Mouse (Mus musculus) megakaryocyte, adult 5-6 weeks (primary cell): ENCODE measurements at regions not wholly inside any gene's neighbourhood (a gene's known extent, or its start where the extent isn't known, plus 50 kb on each side); places are given as distances from the start of the nearest gene placed in this dataset.

Experiments
- ATAC-seq: 2 replicates; pipeline ENCODE4 v1.8.0; 2016; ENCODE audit warnings: mild to moderate bottlenecking, inconsistent platforms; ENCODE audit not compliant: poor library complexity, severe bottlenecking

- ATAC-seq = no peak
Observed at GRCm38 (mm10) chr1:43247609-43248008, 50.8 kb upstream of the Fhl2 start.

DNA sequence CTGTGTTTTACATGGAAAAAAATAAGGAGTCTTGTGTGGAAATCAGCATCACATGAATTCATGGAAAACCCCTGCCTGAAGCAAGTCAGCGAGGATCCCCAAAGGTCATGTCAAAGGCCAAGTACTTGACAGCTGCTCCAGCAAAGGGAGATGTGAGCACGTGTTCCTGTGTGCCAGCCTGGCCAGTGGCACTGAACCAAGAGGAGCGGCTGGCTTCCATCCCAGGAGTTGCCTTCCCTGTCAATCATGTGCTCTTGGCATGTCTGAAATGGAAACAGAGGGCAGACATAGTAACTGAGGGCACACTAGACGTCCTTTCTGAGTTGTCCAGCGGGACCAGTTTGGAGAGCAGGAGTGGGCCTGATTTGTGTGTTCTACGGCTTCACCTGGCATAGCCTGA, 53.5 kb upstream of the Fhl2 start:
- no peak for ATAC-seq

DNA sequence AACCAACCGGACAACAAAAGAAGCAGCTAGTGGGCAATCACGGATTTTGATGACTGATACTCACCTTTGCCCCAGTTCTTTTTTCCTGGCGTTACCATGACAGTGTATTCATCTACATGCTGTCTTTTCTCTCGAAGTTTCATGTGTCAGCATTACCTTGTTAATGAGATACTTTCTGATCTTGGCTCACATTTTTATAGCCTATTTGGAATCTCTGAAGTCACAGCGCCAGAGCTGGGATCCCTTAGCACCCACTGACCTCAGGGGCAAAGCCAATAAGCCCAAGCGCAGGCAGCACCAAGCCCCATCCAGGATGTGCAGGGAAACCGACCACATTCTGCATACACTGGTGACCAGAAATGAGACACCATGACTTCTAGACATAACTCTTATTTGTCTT, 54.6 kb upstream of the Fhl2 start:
- no peak for ATAC-seq

GRCm38 (mm10) chr1:43254129-43254528, 57.3 kb upstream of the Fhl2 start:
- ATAC-seq = peak; percentile 56

DNA sequence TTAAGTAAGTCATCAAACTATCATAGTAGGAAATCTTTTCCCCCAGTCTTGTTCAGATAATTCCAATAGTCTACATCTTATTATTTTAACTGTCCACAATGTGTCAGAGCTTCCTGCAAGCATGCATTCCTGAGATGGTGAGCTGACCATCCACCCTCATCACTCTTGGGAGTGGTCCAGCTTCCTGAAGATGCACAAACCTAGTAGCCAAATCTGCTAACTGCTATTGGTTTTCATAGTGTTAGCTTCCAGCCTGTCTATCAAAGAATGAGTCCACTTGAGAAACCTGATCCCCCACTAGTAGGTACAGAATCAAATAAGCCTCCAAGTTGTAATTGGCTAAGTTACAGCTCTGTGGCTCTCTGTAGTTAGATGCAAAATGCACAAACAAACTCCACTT, 59.3 kb upstream of the Fhl2 start:
- no peak for ATAC-seq

DNA sequence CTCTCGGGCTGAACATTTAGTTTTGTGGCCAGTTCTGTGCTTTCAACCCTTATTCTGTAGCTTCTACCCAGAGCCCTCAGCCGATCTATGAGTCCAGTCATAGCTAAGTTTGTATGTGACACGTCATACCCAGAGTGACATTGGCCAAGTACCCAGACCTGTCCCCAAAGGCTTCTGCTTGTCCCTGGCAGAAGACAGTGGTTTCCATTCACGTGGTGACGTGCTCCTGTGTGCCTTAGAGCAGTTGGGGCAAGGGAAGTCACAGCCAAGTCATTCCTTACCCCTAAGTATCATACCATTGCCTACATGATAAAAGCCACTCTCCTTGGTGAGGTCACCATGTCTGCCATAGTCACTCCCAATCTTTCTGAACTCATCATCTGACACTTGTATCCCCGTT, 61.1 kb upstream of the Fhl2 start:
- ATAC-seq = no peak

GRCm38 (mm10) chr1:43259841-43260240, 63.1 kb upstream of the Fhl2 start:
- ATAC-seq = no peak

GRCm38 (mm10) chr1:43260491-43260890, 63.7 kb upstream of the Fhl2 start:
- no peak for ATAC-seq

DNA sequence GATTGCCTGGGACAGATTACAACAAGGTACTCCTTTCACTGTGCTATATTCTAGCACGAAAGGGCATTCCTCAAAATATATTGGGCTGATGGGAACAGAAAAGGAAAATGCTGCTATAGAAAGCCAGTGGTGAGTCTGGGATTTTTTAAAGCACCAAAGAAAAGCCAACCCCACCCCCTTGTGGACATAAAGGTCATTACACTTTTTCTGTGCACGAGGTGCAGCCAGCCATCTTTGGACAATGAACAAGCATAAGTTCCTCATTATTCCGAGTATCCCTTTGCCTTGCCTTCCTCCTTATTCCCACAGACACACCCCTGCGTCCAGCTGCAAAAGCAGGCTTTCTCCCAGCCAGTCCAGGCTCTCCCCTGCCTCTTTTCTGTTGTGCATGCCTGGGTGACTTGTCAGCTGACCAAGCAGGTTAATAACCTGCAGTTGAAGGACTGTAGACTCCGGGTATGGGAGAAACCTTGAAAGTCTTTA, 67.7 kb upstream of the Fhl2 start:
- peak; percentile 75 for ATAC-seq

DNA sequence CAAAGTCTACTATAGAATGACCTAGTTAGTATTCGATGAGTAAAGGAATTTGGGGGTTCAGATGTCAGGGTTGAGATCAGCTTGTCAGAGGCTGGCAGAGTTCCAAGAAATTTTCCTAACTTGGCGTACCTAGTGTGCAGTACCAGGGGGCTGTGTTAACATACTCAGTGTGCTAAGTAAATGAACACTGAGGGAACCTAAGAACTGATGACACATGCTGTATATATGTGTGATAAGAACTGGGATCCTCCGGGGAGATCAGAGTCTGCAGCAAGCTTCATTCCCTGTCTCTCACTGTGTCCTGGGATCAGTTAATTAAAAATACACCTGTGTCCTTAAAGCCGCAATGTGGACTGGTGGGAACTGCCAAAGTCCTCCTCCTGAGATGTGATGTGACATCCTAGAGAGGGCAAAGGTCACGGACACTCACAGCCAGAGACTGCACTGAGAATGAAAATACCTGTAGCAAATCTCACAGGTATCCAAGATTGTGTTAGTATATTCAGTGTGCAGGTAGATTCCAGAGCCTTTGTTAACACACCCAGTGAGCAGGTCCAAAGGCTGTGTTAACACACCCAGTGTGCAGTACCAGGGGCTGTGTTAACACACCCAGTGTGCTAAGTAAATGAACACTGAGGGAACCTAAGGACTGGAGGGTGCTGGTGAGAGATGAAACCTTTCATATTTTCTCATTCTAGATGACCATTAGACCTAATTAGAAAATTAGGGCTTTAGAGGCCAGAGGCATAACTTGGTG, 69.1 kb upstream of the Fhl2 start:
- ATAC-seq = no peak

GRCm38 (mm10) chr1:43269685-43270084, 72.9 kb upstream of the Fhl2 start:
- no peak for ATAC-seq

- no peak for ATAC-seq
Observed at GRCm38 (mm10) chr1:43273236-43273868, 76.6 kb upstream of the Fhl2 start.

DNA sequence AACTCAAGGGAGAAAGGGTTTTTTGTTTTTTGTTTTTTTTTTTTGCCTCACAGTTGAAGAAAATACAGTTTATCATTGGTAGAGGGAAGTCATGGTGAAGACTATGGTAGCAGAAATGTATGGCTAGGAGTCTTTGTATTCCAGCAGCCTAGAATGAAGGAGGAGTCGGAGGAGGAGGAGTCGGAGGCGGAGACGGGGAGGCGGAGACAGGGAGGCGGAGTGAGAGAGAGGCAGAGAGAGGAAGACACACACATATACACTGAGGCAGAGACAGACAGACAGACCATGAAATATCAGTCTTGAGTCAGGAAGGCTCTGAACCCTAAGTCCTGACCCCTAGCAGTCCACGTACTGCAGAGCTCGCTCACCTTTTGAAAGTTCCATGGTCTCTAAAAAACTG, 95.0 kb upstream of the Fhl2 start:
- ATAC-seq = no peak

DNA sequence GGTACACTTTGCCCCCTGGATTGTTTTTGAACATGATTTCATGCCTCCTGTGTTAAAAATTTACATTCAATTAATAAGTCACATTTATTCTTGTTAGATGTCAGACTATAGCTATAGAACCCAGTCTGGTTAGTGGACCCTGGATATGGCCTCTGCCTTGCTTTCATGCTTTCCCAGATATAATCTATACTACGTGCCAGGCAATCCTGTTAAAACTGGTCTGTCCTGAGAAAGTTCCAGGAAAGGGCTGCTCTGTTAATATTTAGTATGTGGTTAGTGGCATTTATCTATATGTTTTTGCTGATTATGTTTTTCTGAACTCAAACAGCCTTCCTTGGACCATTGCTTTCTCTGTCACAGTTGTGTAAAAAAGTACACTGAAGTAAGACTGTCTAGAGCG, 95.8 kb upstream of the Fhl2 start:
- ATAC-seq = no peak

DNA sequence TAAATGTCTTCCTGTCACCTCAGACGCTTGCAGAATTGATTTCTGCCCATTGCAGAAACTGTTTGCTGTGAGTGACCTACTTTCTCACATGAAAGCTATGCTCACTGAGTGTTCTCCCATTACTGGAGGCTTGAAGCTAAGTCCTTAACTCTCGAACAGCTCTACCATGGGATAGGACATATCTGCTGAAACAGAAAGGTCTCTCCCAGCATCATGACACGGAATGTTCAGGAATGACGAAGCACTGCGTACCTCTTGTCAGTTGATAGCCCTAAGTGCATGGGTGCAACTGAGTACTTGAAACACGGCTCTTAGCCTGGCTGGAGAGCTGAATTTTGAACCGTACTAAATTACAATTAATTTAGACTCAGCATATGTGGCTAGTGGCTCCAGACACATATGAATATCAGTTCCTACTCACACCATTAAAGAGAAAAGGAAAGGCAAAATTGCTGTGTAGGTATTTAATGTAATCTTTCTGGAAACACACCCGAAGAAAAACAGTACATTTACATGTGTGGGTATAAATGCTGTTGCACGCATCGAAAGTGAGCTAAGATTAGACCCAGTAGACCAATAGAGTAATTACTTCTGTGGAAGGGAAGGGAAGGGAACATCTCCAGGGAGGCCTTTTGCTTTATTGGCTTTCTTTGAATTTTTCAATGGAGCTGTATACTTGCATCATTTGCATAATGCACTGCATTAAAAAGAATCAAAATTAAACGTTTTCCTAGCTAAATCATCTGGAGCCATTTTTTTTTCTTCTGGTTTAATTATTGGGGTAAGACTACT, 97.6 kb upstream of the Fhl2 start:
- ATAC-seq = no peak

DNA sequence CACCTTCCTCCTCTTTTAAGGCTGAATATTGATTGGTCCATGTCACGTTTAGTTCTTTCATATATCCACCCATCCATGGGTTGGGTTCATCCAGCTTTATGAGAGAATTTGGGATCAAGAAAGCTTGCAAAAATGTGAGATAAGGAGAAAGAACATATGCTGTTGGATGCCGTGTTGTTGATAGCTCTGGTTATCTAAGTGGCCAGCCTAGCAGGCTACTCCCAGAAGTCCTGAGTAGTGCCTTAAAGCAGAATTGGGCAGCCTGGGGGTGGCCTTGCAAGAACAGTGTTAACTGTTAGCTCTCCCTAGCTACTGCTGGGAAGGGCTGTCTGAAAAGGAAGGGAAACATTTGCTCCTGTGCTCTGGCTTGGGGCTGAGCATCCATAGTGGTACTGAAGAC, 100.8 kb upstream of the Fhl2 start:
- no peak for ATAC-seq

GRCm38 (mm10) chr1:43298746-43299145, 102.0 kb upstream of the Fhl2 start:
- ATAC-seq = no peak

DNA sequence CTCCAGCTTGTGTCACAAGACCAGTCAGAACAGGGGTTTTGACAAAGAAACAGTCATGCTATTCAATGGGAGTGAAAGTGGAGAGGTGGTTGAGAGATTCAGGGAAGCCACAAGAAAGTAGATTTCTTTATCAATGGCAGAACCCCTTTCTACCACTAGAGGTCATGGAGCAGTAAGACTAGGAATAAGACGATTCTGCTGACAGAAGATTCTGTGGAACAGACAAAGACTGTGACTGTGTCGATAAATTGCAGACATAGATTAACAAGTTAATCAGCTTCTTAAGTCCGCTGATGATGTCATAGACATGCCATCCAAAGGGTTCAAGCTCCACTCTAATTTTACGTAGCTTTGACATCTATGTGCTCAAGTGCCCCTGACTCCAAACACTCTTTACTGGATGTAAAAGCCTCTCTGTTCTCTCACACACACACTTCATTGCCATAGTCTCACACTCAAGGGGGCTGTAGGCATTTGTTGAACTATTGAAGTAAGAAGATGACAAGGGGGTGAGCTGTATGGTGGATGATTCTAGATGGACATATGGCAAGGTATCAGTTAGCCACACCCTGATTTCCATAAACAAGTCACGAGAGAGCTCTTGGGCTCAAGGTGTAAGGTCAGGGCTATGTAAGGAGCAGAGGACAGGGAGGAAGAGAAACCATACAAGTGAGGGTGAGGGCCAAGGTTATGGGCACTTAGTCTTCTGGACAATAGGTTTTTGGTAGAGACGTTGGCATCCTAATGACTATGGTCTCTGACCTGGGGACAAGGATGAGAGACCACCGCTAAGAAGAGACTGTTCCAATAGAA, 102.9 kb upstream of the Fhl2 start:
- ATAC-seq = no peak

DNA sequence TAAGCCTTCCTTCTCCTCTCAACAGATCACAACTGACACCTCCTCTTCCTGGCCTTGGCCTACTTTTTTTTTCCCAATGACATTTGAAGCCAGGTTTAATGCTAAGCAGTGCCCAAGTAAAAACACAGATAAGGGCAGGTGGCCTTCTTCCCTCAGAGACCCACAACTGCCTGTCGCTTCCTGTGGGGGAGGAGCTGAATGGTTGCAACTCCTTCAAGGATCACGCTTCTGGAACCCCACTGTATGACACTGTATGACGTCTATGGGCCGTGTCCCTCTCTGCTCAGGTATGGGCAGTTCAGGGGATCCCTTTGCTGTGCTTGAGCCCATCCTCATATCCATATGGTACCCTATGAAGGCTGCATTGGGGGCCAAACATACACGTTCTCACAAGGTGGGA, 103.9 kb upstream of the Fhl2 start:
- no peak for ATAC-seq

DNA sequence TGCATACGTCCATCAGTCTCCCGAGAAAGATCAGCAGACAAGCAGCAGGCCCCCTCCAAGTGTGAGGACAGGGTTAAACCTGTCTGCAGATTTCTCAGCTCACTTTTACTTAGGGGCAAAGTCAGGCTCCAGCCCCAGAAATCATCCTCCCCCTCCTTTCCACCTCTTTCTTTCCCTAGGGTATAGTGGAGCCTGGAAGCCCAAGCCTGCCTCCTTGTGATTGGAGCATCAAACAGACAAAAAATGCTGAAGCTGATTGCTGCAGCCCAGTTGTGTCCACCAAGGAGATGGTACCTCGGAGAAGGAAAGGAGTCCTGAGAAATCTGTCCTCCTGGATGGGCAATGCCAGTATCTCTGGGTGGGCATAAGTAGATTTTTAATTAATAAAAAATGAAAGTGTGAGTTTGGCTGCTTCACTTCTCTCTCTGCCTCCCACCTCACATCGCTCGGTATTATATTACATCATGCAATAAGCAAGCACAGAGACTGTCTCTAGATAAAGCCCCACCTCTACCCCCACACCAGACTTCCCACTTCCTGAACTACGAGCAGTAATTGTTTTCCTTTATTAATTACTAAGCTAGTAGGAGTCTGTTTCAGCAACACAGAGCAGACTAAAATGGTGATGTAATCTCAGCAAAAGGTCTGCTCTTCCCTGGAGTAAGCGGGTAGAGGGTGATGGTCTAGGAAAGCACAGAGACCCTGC, 105.2 kb upstream of the Fhl2 start:
- no peak for ATAC-seq
